Mouse (Mus musculus) forebrain, embryonic 12.5 days (tissue): Measurements from ENCODE around the gene Nkx1-1. TPM values are rescaled to one million over a fixed set of nuclear protein-coding genes. Genes with fewer than 3 reads are reported as not detected.

Source experiments
- ATAC-seq: fragments of 200-750 bp; cut with Nextera tagmentation; 2 replicates; pipeline ENCODE4 v1.8.0; 2017; ENCODE audit warnings: moderate TSS enrichment; ENCODE audit not compliant: low FRiP score
- H3K27ac ChIP-seq: fragments of 300-500 bp; sonication (generic); 2 replicates; pipeline ENCODE4 v1.5.1; 2016; ENCODE audit warnings: mild to moderate bottlenecking
- H3K27me3 ChIP-seq: fragments of 300-500 bp; sonication (generic); 2 replicates; pipeline ENCODE4 v1.6.1; 2016; ENCODE audit warnings: mild to moderate bottlenecking
- H3K36me3 ChIP-seq: fragments of 300-500 bp; sonication (generic); replicated peaks from 2 replicates; pipeline ENCODE4 v1.6.1; 2016; ENCODE audit warnings: mild to moderate bottlenecking
- H3K4me1 ChIP-seq: fragments of 300-500 bp; sonication (generic); 2 replicates; pipeline ENCODE4 v1.6.1; 2016
- H3K4me2 ChIP-seq: fragments of 300-500 bp; sonication (generic); 2 replicates; pipeline ENCODE4 v1.6.1; 2016; ENCODE audit warnings: mild to moderate bottlenecking, moderate library complexity
- H3K4me3 ChIP-seq: fragments of 300-500 bp; sonication (generic); replicated peaks from 2 replicates; pipeline ENCODE4 v1.5.1; 2016; ENCODE audit warnings: mild to moderate bottlenecking
- H3K9ac ChIP-seq: fragments of 300-500 bp; sonication (generic); 2 replicates; pipeline ENCODE4 v1.6.1; 2016; ENCODE audit warnings: mild to moderate bottlenecking
- H3K9me3 ChIP-seq: fragments of 300-500 bp; sonication (generic); 2 replicates; pipeline ENCODE4 v1.6.1; 2016
- WGBS: fragments of 180-500 bp; shearing (Covaris S2); methylation state at CpG from one replicate; pipeline ENCODE4 v1.1.7; 2016; 5-methylcytosine and 5-hydroxymethylcytosine counted together
- polyA plus RNA-seq: library from polyadenylated mRNA; unstranded; fragments of >200 nt; fragmentation: Nextera tagmentation; extraction: Ambion mirVana; gene quantifications from 2 replicates; pipeline ENCODE4 v1.2.1, GENCODE M21; 2016

Gene Nkx1-1
- polyA plus RNA-seq, 1 experiment from 2014 or later, result not detected

- no peaks in the 10 kb centered on the region for H3K9me3 ChIP-seq
- H3K27ac ChIP-seq, result no peak overlapping the region
- H3K36me3 ChIP-seq, result no peaks in the 10 kb centered on the region
- no peak overlapping the region for H3K9ac ChIP-seq
- peaks cover 46% of the 10 kb centered on the region for H3K4me1 ChIP-seq
- H3K27me3 ChIP-seq, result peaks cover 100% of the 10 kb centered on the region
- H3K4me2 ChIP-seq, result no peak overlapping the region
- ATAC-seq, result no peak
- WGBS, result 0% methylated on average over 4 of the region's 4 CpGs
- no peak overlapping the region for H3K4me3 ChIP-seq
These were observed 2.2 kb upstream of the Nkx1-1 start for GRCm38 (mm10) chr5:33435941-33436340.

- Histone ChIP-seq H3K9ac (no peak overlapping the region), H3K9me3 (no peaks in the 10 kb centered on the region), H3K36me3 (no peaks in the 10 kb centered on the region), H3K4me1 (peaks cover 52% of the 10 kb centered on the region), H3K4me3 (no peak overlapping the region), H3K27me3 (peaks cover 100% of the 10 kb centered on the region), H3K27ac (no peak overlapping the region), H3K4me2 (no peak overlapping the region)
- ATAC-seq, result no peak
- WGBS, result under 1% methylated on average over 26 of the region's 26 CpGs
These were observed 1.4 kb upstream of the Nkx1-1 start for GRCm38 (mm10) chr5:33435151-33435550.

GRCm38 (mm10) chr5:33434141-33434780 is 485 bp upstream of the Nkx1-1 start:
- ATAC-seq, result peak; percentile 49; the same call in 1 of the 2 replicates
- under 1% methylated on average over 59 of the region's 60 CpGs for WGBS
- Histone ChIP-seq H3K4me1 (peaks cover 52% of the 10 kb centered on the region), H3K4me2 (peak overlapping the region; percentile 45), H3K27ac (no peak overlapping the region), H3K27me3 (peaks cover 100% of the 10 kb centered on the region), H3K9me3 (no peaks in the 10 kb centered on the region), H3K4me3 (peak overlapping the region; percentile 25), H3K9ac (no peak overlapping the region), H3K36me3 (no peaks in the 10 kb centered on the region)

- H3K27ac ChIP-seq, result no peak overlapping the region
- H3K4me3 ChIP-seq, result no peak overlapping the region
- H3K9ac ChIP-seq, result no peak overlapping the region
- peaks cover 47% of the 10 kb centered on the region for H3K4me1 ChIP-seq
- H3K4me2 ChIP-seq, result no peak overlapping the region
- H3K36me3 ChIP-seq, result no peaks in the 10 kb centered on the region
- H3K9me3 ChIP-seq, result no peaks in the 10 kb centered on the region
- H3K27me3 ChIP-seq, result peaks cover 100% of the 10 kb centered on the region
- under 1% methylated on average over 39 of the region's 39 CpGs for WGBS
- no peak for ATAC-seq
These were observed 1.5 kb downstream of the Nkx1-1 start for GRCm38 (mm10) chr5:33432057-33432935.

- no peak for ATAC-seq
These were observed 2.4 kb downstream of the Nkx1-1 start for GRCm38 (mm10) chr5:33431173-33432005.

GRCm38 (mm10) chr5:33430511-33431172 is 3.1 kb downstream of the Nkx1-1 start:
- no peaks in the 10 kb centered on the region for H3K9me3 ChIP-seq
- H3K36me3 ChIP-seq, result no peaks in the 10 kb centered on the region
- WGBS, result under 1% methylated on average over 47 of the region's 64 CpGs
- peak overlapping the region; percentile 47 for H3K4me2 ChIP-seq
- no peak for ATAC-seq
- peak overlapping the region; percentile 12; the same call in 1 of the 2 replicates for H3K9ac ChIP-seq
- H3K4me3 ChIP-seq, result peak overlapping the region; percentile 23
- H3K4me1 ChIP-seq, result peaks cover 47% of the 10 kb centered on the region
- no peak overlapping the region for H3K27ac ChIP-seq
- peaks cover 100% of the 10 kb centered on the region for H3K27me3 ChIP-seq

More at GRCm38 (mm10) chr5:33431173-33432005, 2.4 kb downstream of the Nkx1-1 start:
- Histone ChIP-seq H3K4me2 (peak overlapping the region; percentile 47), H3K9me3 (no peaks in the 10 kb centered on the region), H3K36me3 (no peaks in the 10 kb centered on the region), H3K4me1 (peaks cover 47% of the 10 kb centered on the region), H3K27me3 (peaks cover 100% of the 10 kb centered on the region), H3K27ac (no peak overlapping the region), H3K4me3 (peak overlapping the region; percentile 23), H3K9ac (peak overlapping the region; percentile 12; the same call in 1 of the 2 replicates)
- WGBS, result under 1% methylated on average over 77 of the region's 77 CpGs

GRCm38 (mm10) chr5:33430106-33430505 is 3.7 kb downstream of the Nkx1-1 start:
- H3K36me3 ChIP-seq, result no peaks in the 10 kb centered on the region
- H3K4me1 ChIP-seq, result peaks cover 42% of the 10 kb centered on the region
- WGBS, result 2% methylated on average over 16 of the region's 16 CpGs
- no peaks in the 10 kb centered on the region for H3K9me3 ChIP-seq
- peaks cover 99% of the 10 kb centered on the region for H3K27me3 ChIP-seq
- H3K27ac ChIP-seq, result no peak overlapping the region
- no peak for ATAC-seq
- H3K4me3 ChIP-seq, result peak overlapping the region; percentile 23; the same call in 1 of the 2 replicates
- no peak overlapping the region for H3K9ac ChIP-seq
- H3K4me2 ChIP-seq, result no peak overlapping the region

GRCm38 (mm10) chr5:33427461-33427860 is 6.3 kb downstream of the Nkx1-1 start:
- H3K27me3 ChIP-seq, result peaks cover 78% of the 10 kb centered on the region
- H3K9ac ChIP-seq, result no peak overlapping the region
- H3K27ac ChIP-seq, result no peak overlapping the region
- H3K36me3 ChIP-seq, result no peaks in the 10 kb centered on the region
- ATAC-seq, result no peak
- no peak overlapping the region for H3K4me2 ChIP-seq
- peaks cover 20% of the 10 kb centered on the region for H3K4me1 ChIP-seq
- no peaks in the 10 kb centered on the region for H3K9me3 ChIP-seq
- no peak overlapping the region for H3K4me3 ChIP-seq

- no peak overlapping the region for H3K4me3 ChIP-seq
- no peak for ATAC-seq
- no peaks in the 10 kb centered on the region for H3K4me1 ChIP-seq
- H3K27ac ChIP-seq, result no peak overlapping the region
- no peaks in the 10 kb centered on the region for H3K36me3 ChIP-seq
- peaks cover 7% of the 10 kb centered on the region for H3K27me3 ChIP-seq
- WGBS, result 70% methylated on average over 3 of the region's 3 CpGs
- no peaks in the 10 kb centered on the region for H3K9me3 ChIP-seq
- no peak overlapping the region for H3K9ac ChIP-seq
- no peak overlapping the region for H3K4me2 ChIP-seq
These were observed 13.5 kb downstream of the Nkx1-1 start for GRCm38 (mm10) chr5:33420313-33420712.

- no peak overlapping the region for H3K27ac ChIP-seq
- H3K4me2 ChIP-seq, result no peak overlapping the region
- H3K4me3 ChIP-seq, result no peak overlapping the region
- H3K9ac ChIP-seq, result no peak overlapping the region
- no peaks in the 10 kb centered on the region for H3K27me3 ChIP-seq
- 42% methylated on average over 12 of the region's 12 CpGs for WGBS
- H3K9me3 ChIP-seq, result no peaks in the 10 kb centered on the region
- peaks cover 15% of the 10 kb centered on the region for H3K4me1 ChIP-seq
- ATAC-seq, result peak; percentile 63; the same call in 1 of the 2 replicates
- H3K36me3 ChIP-seq, result no peaks in the 10 kb centered on the region
These were observed 33.0 kb downstream of the Nkx1-1 start for GRCm38 (mm10) chr5:33400819-33401218.

- peaks cover 7% of the 10 kb centered on the region for H3K36me3 ChIP-seq
- no peak overlapping the region for H3K4me2 ChIP-seq
- no peak for ATAC-seq
- no peak overlapping the region for H3K9ac ChIP-seq
- peaks cover 5% of the 10 kb centered on the region; the same call in 1 of the 2 replicates for H3K27me3 ChIP-seq
- H3K27ac ChIP-seq, result no peak overlapping the region
- peaks cover 16% of the 10 kb centered on the region for H3K4me1 ChIP-seq
- WGBS, result 79% methylated on average over 7 of the region's 7 CpGs
- H3K9me3 ChIP-seq, result no peaks in the 10 kb centered on the region
- H3K4me3 ChIP-seq, result no peak overlapping the region
These were observed 36.9 kb downstream of the Nkx1-1 start for GRCm38 (mm10) chr5:33396828-33397227.
